Comparison of ENCODE assay signal across 26 mouse cellular contexts in genomic region chr13:34759202-34759601, GRCm38 (mm10). TPM values are rescaled to one million over a fixed set of nuclear protein-coding genes. Genes with fewer than 3 reads are reported as not detected.
A peak's percentile ranks its signal among the peaks of the same experiment; 100 is the strongest.
DNase-seq lines count a peak whose midpoint lies in the region; ATAC-seq and TF ChIP-seq lines count a peak whose summit lies in the region.
"Had no signal": no experiment of that assay in that cellular context is flagged by ENCODE, and none has a peak within 500 bp of the region (broad histone marks: within the 10 kb centered on the region; RNA-seq: fewer than 3 reads in every experiment).

No protein-coding gene starts in this region.

- peak overlapping the region; percentile 60 for H3K4me3 ChIP-seq in megakaryocyte, embryonic 14.5 days (replicated peaks)
- H3K4me3 ChIP-seq in MEL (ENCODE audit: control insufficient read depth in 1 of 2, insufficient read depth in 1 of 2, low read depth in 2 of 2, low read length in 2 of 2): no peak overlapping the region
- H3K4me3 ChIP-seq in embryonic fibroblast, embryonic 13.5 days (ENCODE audit: insufficient read depth, low read length): no peak overlapping the region
- H3K4me3 ChIP-seq: embryonic facial prominence, embryonic 13.5 days; embryonic facial prominence, embryonic 15.5 days; forebrain, embryonic 13.5 days; forebrain, embryonic 15.5 days had no signal

- TF ChIP-seq POLR2A in MEL (IDR thresholded peaks at IDR 0.05; ENCODE audit: control insufficient read depth in 1 of 2, insufficient read depth in 1 of 2, low read depth in 1 of 2, low read length in 2 of 2, poor library complexity in 1 of 2): no peak
- TF ChIP-seq POLR2A in embryonic fibroblast, embryonic 13.5 days (IDR thresholded peaks at IDR 0.05; ENCODE audit: low read depth, low read length): no peak

- no peaks in the 10 kb centered on the region for H3K36me3 ChIP-seq in megakaryocyte, embryonic 14.5 days (replicated peaks; ENCODE audit: low read length)
- H3K36me3 ChIP-seq in MEL (ENCODE audit: control insufficient read depth in 1 of 2, insufficient read depth in 2 of 2, low read length in 2 of 2): no peaks in the 10 kb centered on the region
- H3K36me3 ChIP-seq: embryonic facial prominence, embryonic 13.5 days; embryonic facial prominence, embryonic 15.5 days; forebrain, embryonic 15.5 days had no signal

- ATAC-seq in megakaryocyte, adult 5-6 weeks (ENCODE audit: poor library complexity, severe bottlenecking): no peak
- no peak for ATAC-seq in granulocyte monocyte progenitor cell, adult 5-6 weeks (replicated peaks; ENCODE audit: poor library complexity, severe bottlenecking)
- ATAC-seq: forebrain, embryonic 13.5 days; forebrain, embryonic 15.5 days; forebrain, postnatal 0 days had no signal

- TF ChIP-seq RAD21 in MEL (IDR thresholded peaks at IDR 0.05; ENCODE audit: low read depth, low read length): no peak

- H3K9ac ChIP-seq in MEL (ENCODE audit: control insufficient read depth, low read depth, low read length, poor library complexity, severe bottlenecking): no peak overlapping the region
- H3K9ac ChIP-seq: embryonic facial prominence, embryonic 13.5 days; embryonic facial prominence, embryonic 15.5 days; forebrain, embryonic 13.5 days; forebrain, embryonic 15.5 days; forebrain, postnatal 0 days had no signal

- peaks cover 8% of the 10 kb centered on the region for H3K27me3 ChIP-seq in megakaryocyte, embryonic 14.5 days (replicated peaks)
- peaks cover under 1 to 2% of the 10 kb centered on the region in 2 experiments; a peak in 1 of 4 replicates for H3K27me3 ChIP-seq in MEL (ENCODE audit: control insufficient read depth in 1 of 2, insufficient read depth in 2 of 2, low read length in 2 of 2)
- H3K27me3 ChIP-seq: embryonic facial prominence, embryonic 13.5 days; embryonic facial prominence, embryonic 15.5 days; forebrain, embryonic 13.5 days; forebrain, embryonic 15.5 days had no signal

- H3K4me1 ChIP-seq in megakaryocyte, embryonic 14.5 days: peaks cover 11% of the 10 kb centered on the region
- no peaks in the 10 kb centered on the region for H3K4me1 ChIP-seq in MEL (ENCODE audit: control insufficient read depth in 1 of 2, insufficient read depth in 2 of 2, low read length in 2 of 2)
- H3K4me1 ChIP-seq in embryonic fibroblast, embryonic 13.5 days (ENCODE audit: control insufficient read depth, insufficient read depth, low read length): peaks cover 15% of the 10 kb centered on the region

- no peaks in the 10 kb centered on the region for H3K79me2 ChIP-seq in MEL (ENCODE audit: control insufficient read depth, insufficient read depth, low read length, poor library complexity)

- H3K27ac ChIP-seq in MEL (ENCODE audit: control insufficient read depth, low read depth, low read length): no peak overlapping the region
- H3K27ac ChIP-seq in embryonic fibroblast, embryonic 13.5 days (ENCODE audit: insufficient read depth, low read length): no peak overlapping the region
- H3K27ac ChIP-seq: embryonic facial prominence, embryonic 15.5 days; forebrain, embryonic 13.5 days; forebrain, embryonic 15.5 days had no signal

- no peak for TF ChIP-seq EP300 in MEL (IDR thresholded peaks at IDR 0.05; ENCODE audit: low read depth in 1 of 2, low read length in 2 of 2)

- no peaks in the 10 kb centered on the region for H3K9me3 ChIP-seq in megakaryocyte, embryonic 14.5 days
- no peaks in the 10 kb centered on the region for H3K9me3 ChIP-seq in MEL (replicated peaks; ENCODE audit: insufficient read depth, low read length)
- H3K9me3 ChIP-seq: embryonic facial prominence, embryonic 13.5 days; embryonic facial prominence, embryonic 15.5 days; forebrain, embryonic 13.5 days; forebrain, embryonic 15.5 days had no signal

- TF ChIP-seq CTCF in MEL (IDR thresholded peaks at IDR 0.05 in 2 of 3, conservative IDR thresholded peaks at IDR 0.05 in 1 of 3; ENCODE audit: control insufficient read depth in 1 of 3, insufficient read depth in 1 of 3, low read depth in 2 of 3, low read length in 3 of 3, poor library complexity in 1 of 3, severe bottlenecking in 1 of 3): no peak
- peak; percentile 13; the same call in 1 of the 2 replicates for TF ChIP-seq CTCF in embryonic fibroblast, embryonic 13.5 days (IDR thresholded peaks at IDR 0.05; ENCODE audit: borderline replicate concordance, insufficient read depth, low read length)

- DNase-seq in MEL (ENCODE audit: low read depth, low spot score): no peak
- no peak for DNase-seq in layer of hippocampus, postnatal 36 days
- DNase-seq: adrenal gland, adult 2 months; adrenal gland, postnatal 10 days; adrenal gland, postnatal 25 days; cerebellum, adult 11 months; cerebellum, adult 18-20 months; cerebellum, adult 8-10 months; cerebellum, adult 9-11 months; cerebellum, postnatal 14 days; cerebellum, postnatal 36 days; embryo, embryonic 11 days; forebrain, postnatal 0 days had no signal

TF ChIP-seq in MEL, 35 proteins besides CTCF, POLR2A, EP300 and RAD21:
- TF ChIP-seq TBP (IDR thresholded peaks at IDR 0.05; ENCODE audit: low read depth, low read length) (no peak), JUND (IDR thresholded peaks at IDR 0.05; ENCODE audit: low read depth, low read length) (no peak), ZNF384 (IDR thresholded peaks at IDR 0.05; ENCODE audit: low read depth, low read length) (no peak), POLR2AphosphoS5 (IDR thresholded peaks at IDR 0.05; ENCODE audit: borderline replicate concordance, low read depth, low read length) (peak; percentile 70; the same call in 1 of the 2 replicates), MEF2A (IDR thresholded peaks at IDR 0.05; ENCODE audit: extremely low read depth, insufficient replicate concordance, low read depth, low read length, poor library complexity, severe bottlenecking) (no peak)

RNA-seq across cellular contexts. Expression of gene Fam50b, which starts 24.6 kb away (rescaled TPM):
- not detected in 2 replicates for polyA plus RNA-seq in megakaryocyte, embryonic 14.5 days (2012; ENCODE audit: insufficient read depth, low replicate concordance)
- total RNA-seq in megakaryocyte, adult 5-6 weeks (2015): not detected in 2 replicates
- total RNA-seq in megakaryocyte, adult 5-6 weeks (2017): not detected in 2 replicates
- total RNA-seq in MEL (2012; rRNA removed): not detected in 2 replicates
- not detected for polyA plus RNA-seq in MEL (2012; ENCODE audit: insufficient read depth in 1 of 2, insufficient read length in 2 of 2, low read depth in 1 of 2, low replicate concordance in 2 of 2, missing spikeins in 1 of 2)
- polyA plus RNA-seq in embryonic fibroblast, embryonic 13.5 days (2011; ENCODE audit: insufficient read length, low read depth, missing spikeins): not detected in 2 replicates
- total RNA-seq in layer of hippocampus, postnatal 36 days (2021): not detected
- total RNA-seq in granulocyte monocyte progenitor cell, adult 5-6 weeks (2014; fragmentation: Nextera tagmentation): not detected in 2 replicates
- not detected in 2 replicates for total RNA-seq in granulocyte monocyte progenitor cell, adult 5-6 weeks (2017)
- total RNA-seq: adrenal gland, adult 2 months; adrenal gland, postnatal 10 days; adrenal gland, postnatal 25 days; adrenal gland, postnatal 4 days; common myeloid progenitor, adult 5-6 weeks had no signal
- polyA plus RNA-seq: adrenal gland, adult 2 months; C2C12; embryonic facial prominence, embryonic 11.5 days; embryonic facial prominence, embryonic 13.5 days; forebrain, embryonic 11.5 days; forebrain, embryonic 13.5 days; forebrain, embryonic 15.5 days had no signal
